Comparison of ENCODE assay signal across 34 mouse cellular contexts in the genomic region with DNA sequence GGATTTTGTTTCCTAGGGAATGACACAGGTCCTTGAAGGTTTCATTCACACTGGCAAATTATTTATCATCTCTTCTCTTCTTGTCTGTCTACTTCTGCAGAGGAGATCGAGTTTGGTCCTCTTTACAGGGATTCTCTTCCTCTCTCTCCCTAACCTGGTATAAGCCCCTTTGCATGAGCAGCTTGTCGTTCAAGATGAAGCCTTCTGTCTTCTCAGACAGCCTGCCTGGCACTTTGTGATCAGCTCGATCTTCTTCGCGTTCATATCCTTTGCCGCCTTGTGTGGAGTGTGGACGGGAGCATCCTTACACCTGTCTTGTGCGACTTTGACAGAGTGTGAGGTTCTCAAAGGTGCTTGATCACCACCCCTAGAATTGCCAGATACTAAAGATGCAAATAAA.
"Had no signal": no experiment of that assay in that cellular context is flagged by ENCODE, and none has a peak within 500 bp of the region (broad histone marks: within the 10 kb centered on the region; RNA-seq: fewer than 3 reads in every experiment).

No protein-coding gene starts in this region.

- DNase-seq: heart, postnatal 10 days; heart, postnatal 36 days; heart, postnatal 4 days; kidney, adult 11 months; kidney, adult 18-20 months; kidney, adult 2 months; kidney, adult 8-10 months; kidney, adult 9 months; kidney, postnatal 10 days; kidney, postnatal 14 days; kidney, postnatal 25 days; kidney, postnatal 36 days; kidney, postnatal 4 days; layer of hippocampus, adult 9-11 months; layer of hippocampus, postnatal 36 days had no signal

- H3K36me3 ChIP-seq: heart, embryonic 10.5 days; heart, embryonic 12.5 days; heart, embryonic 13.5 days; heart, embryonic 15.5 days; hindbrain, embryonic 10.5 days; hindbrain, embryonic 12.5 days; hindbrain, embryonic 13.5 days; hindbrain, embryonic 15.5 days; intestine, embryonic 15.5 days; kidney, embryonic 15.5 days had no signal

- H3K4me2 ChIP-seq: heart, embryonic 11.5 days; heart, embryonic 12.5 days; heart, embryonic 13.5 days; heart, embryonic 15.5 days; hindbrain, embryonic 12.5 days; hindbrain, embryonic 13.5 days; hindbrain, embryonic 14.5 days; hindbrain, embryonic 15.5 days; intestine, embryonic 15.5 days; kidney, embryonic 15.5 days had no signal

- H3K9me3 ChIP-seq: heart, embryonic 10.5 days; heart, embryonic 12.5 days; heart, embryonic 13.5 days; heart, embryonic 15.5 days; hindbrain, embryonic 10.5 days; hindbrain, embryonic 12.5 days; hindbrain, embryonic 13.5 days; hindbrain, embryonic 15.5 days; intestine, embryonic 15.5 days; kidney, embryonic 15.5 days had no signal

- H3K4me3 ChIP-seq: heart, embryonic 10.5 days; heart, embryonic 12.5 days; heart, embryonic 13.5 days; heart, embryonic 15.5 days; hindbrain, embryonic 10.5 days; hindbrain, embryonic 12.5 days; hindbrain, embryonic 13.5 days; hindbrain, embryonic 15.5 days; intestine, embryonic 15.5 days; kidney, embryonic 15.5 days; layer of hippocampus, adult 2 months had no signal

- ATAC-seq: hindbrain, embryonic 16.5 days; hindbrain, postnatal 0 days; inflammation-experienced regulatory T-cells, adult 6 months; intestine, embryonic 15.5 days; intestine, embryonic 16.5 days; intestine, postnatal 0 days had no signal

- H3K9ac ChIP-seq: heart, embryonic 12.5 days; heart, embryonic 13.5 days; heart, embryonic 15.5 days; hindbrain, embryonic 12.5 days; hindbrain, embryonic 13.5 days; hindbrain, embryonic 14.5 days; hindbrain, embryonic 15.5 days; intestine, embryonic 15.5 days; kidney, embryonic 15.5 days had no signal

- H3K27ac ChIP-seq: heart, embryonic 10.5 days; heart, embryonic 13.5 days; heart, embryonic 15.5 days; hindbrain, embryonic 10.5 days; hindbrain, embryonic 12.5 days; hindbrain, embryonic 13.5 days; hindbrain, embryonic 14.5 days; hindbrain, embryonic 15.5 days; hindbrain, postnatal 0 days; intestine, embryonic 15.5 days; kidney, embryonic 15.5 days; kidney, postnatal 0 days; layer of hippocampus, adult 2 months had no signal
